Mouse (Mus musculus): ENCODE data around the gene Nckap5.

DNA sequence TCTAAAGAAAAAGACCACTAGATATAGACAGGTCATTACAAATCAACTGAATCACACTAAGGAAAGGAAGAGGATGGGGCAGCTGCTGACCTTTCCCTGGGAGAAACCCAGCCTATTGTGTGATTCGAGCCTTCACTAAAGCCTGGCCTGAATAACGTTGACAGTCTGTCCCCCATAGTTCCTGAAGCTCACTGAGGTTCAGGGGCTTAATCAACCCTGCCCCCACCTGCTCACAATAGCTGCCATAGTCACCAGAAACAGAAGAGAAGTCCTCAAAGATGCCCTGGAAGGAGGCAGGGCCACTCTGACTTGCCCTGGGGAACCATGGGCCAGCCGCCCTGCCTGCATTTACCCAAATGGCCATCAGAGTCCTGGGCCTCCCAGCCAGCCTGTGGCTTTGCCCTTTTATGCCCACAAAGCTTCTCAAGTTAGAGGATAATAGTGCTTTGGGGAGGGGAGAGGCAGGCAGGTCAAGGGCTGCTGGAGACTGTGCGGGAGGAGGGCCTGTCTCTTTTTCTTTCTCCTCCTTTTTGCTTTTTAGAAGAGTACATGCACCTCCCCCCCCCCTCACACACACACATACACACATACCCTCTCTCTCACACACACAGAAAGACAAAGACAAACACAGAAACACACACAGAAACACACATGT, 85.0 kb downstream of the Nckap5 start:
- TF ChIP-seq CTCF (conservative IDR thresholded peaks at IDR 0.05; ENCODE audit: insufficient read depth, insufficient read length, low read depth, low read length) (no peak), POLR2A (IDR thresholded peaks at IDR 0.05; ENCODE audit: low read depth, low read length) (no peak)
